Mouse (Mus musculus): ENCODE data around the gene Enthd1.

Enthd1 gene

GRCm38 (mm10) chr15:80560646-80561580 lies 4.0 kb downstream of the Enthd1 start:
- no peak for TF ChIP-seq GATA4 (IDR thresholded peaks at IDR 0.05; ENCODE audit: insufficient replicate concordance, low read length)

- no peak for TF ChIP-seq GATA4 (IDR thresholded peaks at IDR 0.05; ENCODE audit: insufficient replicate concordance, low read length)
These were observed 5.0 kb downstream of the Enthd1 start for GRCm38 (mm10) chr15:80559978-80560377.

- no peak for TF ChIP-seq GATA4 (IDR thresholded peaks at IDR 0.05; ENCODE audit: insufficient replicate concordance, low read length)
These were observed 5.4 kb downstream of the Enthd1 start for GRCm38 (mm10) chr15:80559534-80559933.

GRCm38 (mm10) chr15:80557745-80558144 lies 7.2 kb downstream of the Enthd1 start:
- no peak for TF ChIP-seq GATA4 (IDR thresholded peaks at IDR 0.05; ENCODE audit: insufficient replicate concordance, low read length)

- TF ChIP-seq GATA4 (IDR thresholded peaks at IDR 0.05; ENCODE audit: insufficient replicate concordance, low read length) = no peak
These were observed 8.9 kb downstream of the Enthd1 start for GRCm38 (mm10) chr15:80556021-80556420.

GRCm38 (mm10) chr15:80554860-80555822 lies 9.8 kb downstream of the Enthd1 start:
- no peak for TF ChIP-seq GATA4 (IDR thresholded peaks at IDR 0.05; ENCODE audit: insufficient replicate concordance, low read length)

GRCm38 (mm10) chr15:80545430-80545829 lies 19.5 kb downstream of the Enthd1 start:
- TF ChIP-seq GATA4 (IDR thresholded peaks at IDR 0.05; ENCODE audit: insufficient replicate concordance, low read length) = no peak

GRCm38 (mm10) chr15:80544115-80544514 lies 20.8 kb downstream of the Enthd1 start:
- TF ChIP-seq GATA4 (IDR thresholded peaks at IDR 0.05; ENCODE audit: insufficient replicate concordance, low read length) = no peak

GRCm38 (mm10) chr15:80538671-80539340 lies 26.1 kb downstream of the Enthd1 start:
- TF ChIP-seq GATA4 (IDR thresholded peaks at IDR 0.05; ENCODE audit: insufficient replicate concordance, low read length) = no peak

GRCm38 (mm10) chr15:80538075-80538474 lies 26.9 kb downstream of the Enthd1 start:
- TF ChIP-seq GATA4 (IDR thresholded peaks at IDR 0.05; ENCODE audit: insufficient replicate concordance, low read length) = no peak

- no peak for TF ChIP-seq GATA4 (IDR thresholded peaks at IDR 0.05; ENCODE audit: insufficient replicate concordance, low read length)
These were observed 28.9 kb downstream of the Enthd1 start for GRCm38 (mm10) chr15:80536051-80536450.

- TF ChIP-seq GATA4 (IDR thresholded peaks at IDR 0.05; ENCODE audit: insufficient replicate concordance, low read length) = no peak
These were observed 31.7 kb downstream of the Enthd1 start for GRCm38 (mm10) chr15:80533274-80533673.

- TF ChIP-seq GATA4 (IDR thresholded peaks at IDR 0.05; ENCODE audit: insufficient replicate concordance, low read length) = no peak
These were observed 32.5 kb downstream of the Enthd1 start for GRCm38 (mm10) chr15:80532281-80533072.

- no peak for TF ChIP-seq GATA4 (IDR thresholded peaks at IDR 0.05; ENCODE audit: insufficient replicate concordance, low read length)
These were observed 33.9 kb downstream of the Enthd1 start for GRCm38 (mm10) chr15:80531026-80531425.
